Mouse (Mus musculus) gastrocnemius, adult 8-10 months (tissue): Measurements from ENCODE around the gene Map2. TPM values are rescaled to one million over a fixed set of nuclear protein-coding genes. Genes with fewer than 3 reads are reported as not detected.

ENCODE experiments used
- DNase-seq, 2 experiments: peaks; one replicate each; pipeline ENCODE4 v3.0.0; 2022; ENCODE audit warnings: low spot score in 2 of 2
- total RNA-seq, 4 experiments: library from RNA; stranded (reverse); gene quantifications; 2 replicates each; pipeline ENCODE4 v1.2.4; 2022

Map2 gene
- total RNA-seq, 4 experiments from 2014 or later, result 1.6 to 3.2 (median 2.1) TPM

- DNase-seq, result no peak
Observed at GRCm38 (mm10) chr1:66386751-66387452, 211.8 kb downstream of the Map2 start.

- DNase-seq, result no peak
Observed at GRCm38 (mm10) chr1:66388561-66388960, 213.5 kb downstream of the Map2 start.

- no peak for DNase-seq
Observed at GRCm38 (mm10) chr1:66394944-66395637, 220.0 kb downstream of the Map2 start.

- DNase-seq, result no peak
Observed at GRCm38 (mm10) chr1:66395826-66396225, 220.8 kb downstream of the Map2 start.

GRCm38 (mm10) chr1:66401902-66402301, 226.8 kb downstream of the Map2 start:
- no peak for DNase-seq

- no peak for DNase-seq
Observed at GRCm38 (mm10) chr1:66407270-66407967, 232.3 kb downstream of the Map2 start.

- DNase-seq, result no peak
Observed at GRCm38 (mm10) chr1:66418360-66418759, 243.3 kb downstream of the Map2 start.

GRCm38 (mm10) chr1:66426073-66426472, 251.0 kb downstream of the Map2 start:
- DNase-seq, result no peak

- no peak for DNase-seq
Observed at GRCm38 (mm10) chr1:66430962-66431361, 255.9 kb downstream of the Map2 start.

GRCm38 (mm10) chr1:66431472-66431871, 256.4 kb downstream of the Map2 start:
- DNase-seq, result no peak

- no peak for DNase-seq
Observed at GRCm38 (mm10) chr1:66438069-66438468, 263.0 kb downstream of the Map2 start.

GRCm38 (mm10) chr1:66442922-66443321, 267.8 kb downstream of the Map2 start:
- no peak for DNase-seq

GRCm38 (mm10) chr1:66449471-66449870, 274.4 kb downstream of the Map2 start:
- no peak for DNase-seq

- no peak for DNase-seq
Observed at GRCm38 (mm10) chr1:66456580-66456979, 281.5 kb downstream of the Map2 start.

GRCm38 (mm10) chr1:66457747-66458146, 282.7 kb downstream of the Map2 start:
- no peak for DNase-seq

GRCm38 (mm10) chr1:66459394-66459793, 284.3 kb downstream of the Map2 start:
- DNase-seq, result no peak

- no peak for DNase-seq
Observed at GRCm38 (mm10) chr1:66460850-66461249, 285.8 kb downstream of the Map2 start.

- no peak for DNase-seq
Observed at GRCm38 (mm10) chr1:66467821-66468703, 293.0 kb downstream of the Map2 start, which contains the start of gene Unc80. TSS of gene Unc80 (plus strand) at chr1:66468367.

GRCm38 (mm10) chr1:66468704-66469020, 293.6 kb downstream of the Map2 start:
- DNase-seq, result no peak

GRCm38 (mm10) chr1:66482751-66483150, 307.7 kb downstream of the Map2 start:
- DNase-seq, result no peak
